Mouse (Mus musculus): Measurements from ENCODE around the gene Zc3h4.

Gene Zc3h4

DNA sequence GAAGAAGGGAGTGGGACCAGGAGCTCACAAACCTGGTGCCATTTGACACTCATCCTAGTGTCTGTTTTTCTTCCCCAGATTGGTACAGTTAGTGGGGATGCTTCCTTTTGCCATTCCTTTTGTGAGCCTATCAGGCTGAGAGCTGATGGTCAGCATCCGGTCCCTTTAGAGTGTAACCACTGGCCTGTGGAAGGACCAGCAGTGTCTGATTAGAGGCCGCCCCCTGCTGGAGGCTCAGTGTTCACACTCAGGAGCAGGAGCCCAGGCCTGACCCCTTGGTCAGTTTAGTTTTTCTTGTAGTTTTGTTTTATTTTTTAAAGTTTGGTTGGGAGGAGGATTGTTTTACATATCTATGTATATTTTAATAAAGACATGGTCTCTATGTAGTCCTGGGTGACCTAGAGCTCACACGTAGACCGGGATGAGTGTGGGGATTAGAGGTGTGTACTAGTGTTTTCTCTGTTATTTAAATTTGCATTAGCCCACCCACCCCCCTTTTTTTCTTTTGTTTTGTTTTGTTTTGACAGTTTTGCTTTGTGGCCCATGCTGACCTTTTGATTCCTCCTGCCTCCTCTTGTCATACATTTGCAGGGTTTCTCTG lies 25.5 kb downstream of the Zc3h4 start:
- in situ Hi-C loops (cut with MboI, MseI): no loop called here

DNA sequence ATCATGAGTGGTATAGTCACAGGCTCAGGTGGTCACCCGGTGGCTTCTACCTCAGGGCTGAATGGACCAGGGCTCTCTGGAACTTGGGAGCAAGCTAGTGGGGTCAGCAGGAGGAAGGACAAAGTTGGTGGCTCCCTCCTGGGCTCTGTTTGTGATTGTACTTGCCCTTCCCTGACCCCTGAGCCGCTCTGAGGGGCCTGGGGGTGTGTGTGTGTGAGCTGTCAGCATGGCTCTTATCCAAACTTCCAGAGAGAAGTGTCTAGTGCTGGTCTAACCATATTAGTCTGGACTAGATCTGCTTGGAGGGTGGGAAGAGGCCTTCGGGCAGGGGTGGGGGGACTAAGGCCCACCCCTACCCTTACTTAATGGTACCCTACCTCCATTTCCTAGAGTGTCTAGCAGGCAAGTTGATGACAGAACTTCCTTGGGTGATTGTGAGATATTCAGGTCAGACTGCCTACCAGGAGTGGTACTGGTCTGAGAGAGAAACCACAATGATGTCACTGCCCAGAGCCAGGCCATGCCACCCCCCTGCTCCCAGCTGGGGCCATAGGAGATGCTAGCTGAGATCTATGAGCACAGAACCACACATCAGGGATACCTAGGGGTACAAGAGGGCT lies 32.8 kb downstream of the Zc3h4 start:
- in situ Hi-C loops (cut with MboI, MseI): no loop called here

DNA sequence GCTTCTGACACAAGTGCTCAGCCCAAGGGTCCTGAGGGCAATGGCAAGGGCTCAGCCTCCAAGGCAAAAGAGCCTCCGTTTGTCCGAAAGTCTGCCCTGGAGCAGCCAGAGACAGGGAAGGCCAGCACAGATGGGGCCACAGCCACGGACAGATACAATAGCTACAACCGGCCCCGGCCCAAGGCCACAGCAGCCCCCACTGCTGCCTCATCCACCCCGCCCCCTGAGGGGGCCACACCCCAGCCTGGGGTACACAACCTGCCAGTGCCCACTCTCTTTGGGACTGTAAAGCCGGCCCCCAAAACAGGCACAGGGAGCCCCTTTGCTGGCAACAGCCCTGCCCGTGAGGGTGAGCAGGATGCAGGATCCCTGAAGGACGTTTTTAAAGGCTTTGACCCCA lies 34.4 kb downstream of the Zc3h4 start:
- in situ Hi-C loops (cut with MboI, MseI): no loop called here

DNA sequence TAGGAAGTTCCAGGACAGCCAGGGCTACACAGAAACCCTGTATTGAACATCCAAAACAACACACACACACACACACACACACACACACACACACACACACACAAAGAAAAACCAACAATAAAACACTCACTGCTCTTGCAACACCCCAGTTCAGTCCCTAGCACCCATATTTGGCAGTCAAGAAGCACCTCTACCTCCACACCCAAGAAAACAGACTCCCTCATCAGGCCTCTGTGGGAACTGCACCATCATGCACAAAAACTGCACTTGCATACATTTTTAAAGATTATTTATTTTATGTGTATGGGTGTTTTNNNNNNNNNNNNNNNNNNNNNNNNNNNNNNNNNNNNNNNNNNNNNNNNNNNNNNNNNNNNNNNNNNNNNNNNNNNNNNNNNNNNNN lies 40.5 kb downstream of the Zc3h4 start:
- in situ Hi-C loops (cut with MboI, MseI): no loop called here

DNA sequence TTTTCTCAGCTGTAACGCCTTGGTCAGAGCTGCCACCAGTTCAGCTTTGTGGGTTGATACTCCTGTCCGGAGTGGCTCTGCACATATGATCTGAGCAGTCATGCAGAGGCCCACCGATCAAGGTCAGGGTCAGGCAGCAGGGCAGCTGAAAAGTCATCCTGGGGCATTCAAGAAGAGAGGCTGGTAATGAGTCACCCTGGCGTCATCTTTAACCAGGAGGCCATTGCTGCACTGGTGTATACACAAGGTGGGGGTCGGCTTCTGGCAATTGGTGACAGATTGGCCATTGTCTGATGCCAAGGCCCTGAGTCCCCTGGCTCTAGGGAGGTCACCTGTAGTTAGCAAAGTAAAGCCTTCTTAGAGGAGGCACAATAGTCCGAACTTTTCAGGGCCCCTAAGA lies 50.9 kb downstream of the Zc3h4 start:
- in situ Hi-C loops (cut with MboI, MseI): no loop called here

DNA sequence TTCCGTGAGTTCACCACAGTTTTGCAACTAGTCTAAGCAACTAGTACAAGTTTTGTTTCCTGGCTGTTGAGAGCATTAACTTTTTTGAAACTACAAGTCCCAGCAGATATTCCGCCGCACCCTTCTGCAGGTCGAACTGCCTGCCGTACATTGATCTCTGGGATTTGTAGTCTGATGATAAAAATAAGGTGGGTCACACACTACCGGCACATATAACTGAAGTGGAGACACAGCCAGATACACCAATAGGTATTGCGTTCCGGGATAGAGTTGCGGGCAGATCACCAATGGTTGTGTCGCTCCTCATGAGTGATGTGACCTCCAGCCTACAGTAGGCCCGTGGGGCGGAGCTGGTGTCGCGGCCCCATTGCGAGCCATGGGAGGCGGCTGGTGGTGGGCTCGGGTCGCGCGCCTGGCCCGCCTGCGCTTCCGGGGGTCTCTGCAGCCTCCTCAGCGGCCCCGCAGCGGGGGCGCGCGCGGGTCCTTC lies 51.9 kb downstream of the Zc3h4 start, which contains the start of gene Tmem160:
TSS of gene Tmem160 (plus strand) at position 193 of the 487 bp plus-strand sequence.
- in situ Hi-C loops (cut with MboI, MseI): no loop called here

DNA sequence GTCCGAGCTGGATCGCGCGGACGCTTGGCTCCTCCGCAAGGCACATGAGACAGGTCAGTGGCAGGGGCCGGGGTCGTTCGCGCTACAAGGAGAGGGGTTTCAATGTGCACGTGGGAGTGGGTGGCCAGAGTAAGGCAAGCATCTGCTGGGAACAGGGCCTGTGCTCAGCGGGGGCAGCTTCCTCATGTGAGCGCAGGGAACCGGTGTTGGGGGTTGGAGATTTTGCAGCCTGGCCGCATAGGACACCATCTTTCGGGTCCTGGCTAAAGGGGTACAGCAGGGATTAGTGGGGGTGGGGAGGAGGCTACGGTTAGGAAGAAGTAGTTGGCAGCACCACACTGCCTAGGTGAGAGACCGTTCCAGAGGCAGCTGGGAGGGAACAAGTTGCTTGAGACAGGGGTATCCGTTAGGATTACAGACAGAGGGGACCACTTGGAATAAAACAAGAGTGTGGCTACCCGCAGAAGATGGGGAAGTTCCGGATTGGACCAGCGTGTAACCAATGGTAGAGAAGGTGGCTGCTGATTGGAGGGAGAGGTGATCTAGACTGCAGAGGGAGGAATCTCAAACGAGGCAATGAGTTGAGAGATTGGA lies 52.5 kb downstream of the Zc3h4 start:
- in situ Hi-C loops (cut with MboI, MseI): no loop called here

DNA sequence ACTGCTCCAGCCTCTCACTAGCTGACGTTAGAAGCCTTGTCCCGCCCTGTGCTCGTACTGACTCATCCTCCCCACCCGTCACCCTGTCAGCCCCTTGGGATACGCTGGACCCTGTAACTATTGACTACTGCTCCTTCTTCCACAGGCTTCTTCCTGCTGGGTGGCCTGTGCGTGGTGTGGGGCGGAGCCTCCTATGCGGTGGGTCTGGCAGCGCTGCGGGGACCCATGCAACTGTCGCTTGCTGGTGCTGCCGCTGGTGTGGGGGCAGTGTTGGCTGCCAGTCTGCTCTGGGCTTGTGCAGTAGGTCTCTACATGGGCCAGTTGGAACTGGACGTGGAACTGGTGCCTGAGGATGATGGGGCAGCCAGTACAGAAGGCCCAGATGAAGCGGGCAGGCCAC lies 54.3 kb downstream of the Zc3h4 start:
- in situ Hi-C loops (cut with MboI, MseI): no loop called here

DNA sequence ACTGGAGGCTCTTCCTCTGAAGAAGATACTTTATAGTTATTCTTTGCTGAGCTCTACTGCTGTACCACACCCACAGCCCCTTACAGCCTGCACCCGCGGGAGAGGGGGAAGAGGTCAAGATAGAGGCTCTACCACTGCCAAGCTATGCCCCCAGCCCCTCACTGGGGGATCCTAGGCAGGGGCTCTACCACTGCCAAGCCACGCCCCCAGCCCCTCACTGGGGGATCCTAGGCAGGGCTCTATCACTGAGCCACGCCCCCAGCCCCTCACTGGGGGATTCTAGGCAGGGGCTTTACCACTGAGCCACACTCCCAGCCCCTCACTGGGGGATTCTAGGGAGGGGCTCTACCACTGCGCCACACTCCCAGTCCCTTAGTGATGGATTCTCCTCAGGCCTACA lies 55.6 kb downstream of the Zc3h4 start:
- in situ Hi-C loops (cut with MboI, MseI): no loop called here

DNA sequence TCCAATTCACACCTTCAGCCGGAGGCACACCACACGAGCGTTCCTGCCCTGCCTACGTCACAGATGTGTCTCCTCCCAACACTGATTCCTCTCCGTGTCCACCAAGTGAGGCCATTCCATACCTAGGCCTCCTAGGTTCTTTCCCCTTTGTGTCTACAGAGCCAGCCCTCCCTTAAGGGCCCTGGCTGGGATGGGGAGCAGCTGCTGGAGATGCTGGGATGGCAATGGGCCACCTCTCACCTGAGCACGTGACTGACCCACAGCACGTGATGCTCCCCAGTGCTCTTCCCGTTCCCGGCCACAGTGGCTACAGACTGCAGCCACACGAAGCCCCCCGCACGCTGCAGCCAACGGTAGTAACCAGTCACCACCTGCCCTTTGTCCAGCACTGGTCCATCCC lies 59.9 kb downstream of the Zc3h4 start:
- in situ Hi-C loops (cut with MboI, MseI): no loop called here

DNA sequence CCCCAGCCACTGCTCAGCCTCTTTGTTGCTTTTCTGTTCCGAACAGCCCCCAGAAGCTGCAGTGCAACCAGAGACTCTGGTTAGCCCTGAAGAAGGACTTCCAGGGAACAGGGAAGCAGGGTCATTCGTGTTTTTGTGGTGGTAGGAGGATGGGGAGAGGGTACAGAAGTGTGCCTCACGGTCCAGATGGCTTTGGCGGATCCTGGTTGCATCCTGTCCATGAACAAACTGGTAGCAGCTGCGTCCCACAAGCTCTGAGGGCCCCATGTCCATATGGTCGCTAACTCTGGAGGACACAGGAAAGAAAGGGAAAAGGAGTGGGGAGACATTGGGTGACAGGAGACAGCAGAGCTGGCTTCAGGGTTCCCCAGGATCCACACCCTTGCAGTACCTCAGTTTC lies 60.4 kb downstream of the Zc3h4 start:
- in situ Hi-C loops (cut with MboI, MseI): no loop called here

DNA sequence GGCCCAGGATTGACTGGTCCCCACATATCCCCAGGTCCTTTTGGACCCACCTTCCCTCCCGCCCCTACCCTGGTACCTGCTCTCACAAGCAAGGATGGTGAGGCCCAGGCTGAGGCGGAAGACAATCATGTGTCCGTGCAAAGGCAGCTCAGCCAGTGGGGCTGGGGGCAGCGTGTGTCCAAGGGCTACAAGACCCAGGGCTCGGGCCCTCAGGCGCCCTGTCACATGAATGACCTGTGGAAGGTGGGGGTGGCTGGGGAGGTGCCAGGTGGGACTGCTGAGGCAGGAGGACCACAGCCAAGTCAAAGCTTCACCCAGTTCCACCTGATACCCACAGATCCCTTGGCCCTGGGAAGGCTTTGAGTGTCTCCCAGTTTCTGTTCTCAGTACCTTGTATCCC lies 61.0 kb downstream of the Zc3h4 start:
- in situ Hi-C loops (cut with MboI, MseI): no loop called here

DNA sequence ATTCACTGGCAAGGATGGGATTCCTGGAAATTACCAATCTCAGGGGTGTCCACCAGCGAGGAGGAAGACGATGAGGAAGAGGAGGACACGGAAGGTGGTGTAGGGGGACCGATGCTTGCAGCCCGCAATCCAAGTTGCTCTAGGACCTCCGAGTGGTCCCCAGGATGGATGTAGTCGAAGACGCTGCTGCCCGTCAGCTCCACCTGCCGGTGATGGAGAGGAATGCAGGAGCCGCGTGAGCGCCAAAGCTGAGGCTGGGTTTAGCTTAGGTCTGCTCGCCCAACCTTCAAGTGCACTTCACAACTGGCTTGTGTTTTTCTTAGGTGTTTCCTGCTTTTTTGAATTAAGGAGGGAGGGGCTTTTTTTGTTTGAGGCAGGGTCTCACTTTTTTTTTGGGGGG lies 62.5 kb downstream of the Zc3h4 start:
- in situ Hi-C loops (cut with MboI, MseI): no loop called here

DNA sequence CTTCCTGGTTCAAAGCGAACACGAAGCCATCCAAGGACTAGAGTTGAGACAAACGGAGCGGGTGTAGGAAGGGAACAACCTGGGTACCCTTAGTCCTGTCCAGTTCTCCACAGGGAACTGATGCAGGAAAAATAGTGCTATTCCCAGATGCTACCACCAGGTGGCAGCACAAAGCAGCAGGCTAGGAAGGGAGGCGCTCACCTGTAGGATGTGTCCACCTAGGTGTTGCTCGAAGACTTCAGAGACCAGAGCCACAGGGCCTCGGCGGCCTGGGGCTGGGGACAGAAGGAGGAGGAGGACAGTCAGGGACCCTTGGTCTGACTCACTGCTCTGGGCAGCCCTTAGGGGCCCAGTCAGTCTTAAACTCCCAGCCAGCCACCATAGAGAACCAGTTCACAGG lies 64.5 kb downstream of the Zc3h4 start:
- in situ Hi-C loops (cut with MboI, MseI): no loop called here

DNA sequence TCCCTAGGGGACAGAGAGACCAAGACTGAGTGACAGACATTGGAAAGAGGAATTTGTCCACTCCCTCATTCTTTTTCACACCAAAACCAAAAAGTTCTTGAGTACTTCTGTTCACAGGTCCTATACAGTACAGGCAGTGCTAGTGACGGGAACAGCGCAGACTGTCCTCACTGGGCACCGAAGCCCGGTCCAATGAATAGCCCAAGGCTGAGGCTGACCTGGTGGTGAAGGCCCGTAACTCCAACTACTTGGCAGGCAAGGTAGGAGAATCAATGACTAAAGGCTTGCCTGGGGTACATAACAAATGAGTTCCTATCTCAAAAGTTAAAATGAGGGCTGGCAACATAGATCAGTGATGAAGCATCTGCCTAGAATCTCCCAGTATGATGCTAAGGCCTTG lies 64.9 kb downstream of the Zc3h4 start:
- in situ Hi-C loops (cut with MboI, MseI): no loop called here

DNA sequence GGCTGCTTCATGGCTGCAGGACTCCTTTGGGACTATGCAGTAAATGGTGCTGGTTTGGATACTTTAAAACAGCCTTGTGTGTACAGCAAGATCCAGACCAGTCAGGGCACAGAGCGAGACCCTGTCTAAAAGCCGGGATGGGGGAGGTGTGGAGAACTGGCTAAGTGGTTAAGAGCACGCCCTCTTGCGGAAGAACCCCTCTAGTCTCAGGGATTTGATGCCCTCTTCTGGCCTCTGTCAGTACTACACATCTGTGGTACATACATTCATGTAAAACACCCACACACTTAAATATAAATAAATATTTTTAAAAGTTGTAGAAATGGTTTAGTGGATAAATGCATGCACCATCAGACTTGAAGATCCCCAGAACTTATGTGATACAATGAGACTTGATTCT lies 65.9 kb downstream of the Zc3h4 start:
- in situ Hi-C loops (cut with MboI, MseI): no loop called here

DNA sequence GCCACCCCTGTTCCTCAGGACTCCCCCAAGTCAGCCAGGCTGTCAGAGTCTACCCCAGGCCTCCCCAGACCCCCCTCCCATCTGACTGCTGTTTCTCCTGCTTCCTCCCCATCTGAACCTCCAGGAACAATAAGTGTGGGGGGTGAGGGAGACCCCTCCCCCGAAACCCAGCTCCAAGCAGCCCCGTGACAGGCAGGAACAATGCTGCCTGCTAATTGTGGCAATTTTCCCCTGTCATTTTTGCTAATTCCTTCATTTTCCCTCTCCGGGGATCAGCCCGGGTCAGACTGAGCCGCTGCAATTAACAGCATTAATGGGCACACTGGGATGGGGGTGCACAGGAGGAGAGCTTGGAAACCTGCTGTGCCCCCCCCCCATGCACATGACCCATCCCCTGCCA lies 67.4 kb downstream of the Zc3h4 start:
- in situ Hi-C loops (cut with MboI, MseI): no loop called here

DNA sequence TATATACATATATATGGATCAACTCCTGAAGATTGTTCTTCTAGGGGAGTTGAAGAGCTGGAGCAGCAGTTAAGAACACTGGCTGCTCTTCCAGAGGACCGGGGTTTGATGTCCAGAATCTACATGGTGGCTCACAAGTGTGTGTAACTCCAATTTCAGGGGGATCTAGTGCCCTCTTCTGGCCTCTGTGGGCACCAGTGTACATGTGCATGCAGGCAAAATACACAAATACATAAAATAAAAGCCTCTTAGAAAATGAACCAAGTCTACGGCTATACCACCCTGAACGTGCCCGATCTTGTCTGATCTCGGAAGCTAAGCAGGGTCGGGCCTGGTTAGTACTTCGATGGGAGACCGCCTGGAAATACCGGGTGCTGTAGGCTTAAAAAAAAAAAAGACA lies 70.8 kb downstream of the Zc3h4 start:
- in situ Hi-C loops (cut with MboI, MseI): no loop called here

DNA sequence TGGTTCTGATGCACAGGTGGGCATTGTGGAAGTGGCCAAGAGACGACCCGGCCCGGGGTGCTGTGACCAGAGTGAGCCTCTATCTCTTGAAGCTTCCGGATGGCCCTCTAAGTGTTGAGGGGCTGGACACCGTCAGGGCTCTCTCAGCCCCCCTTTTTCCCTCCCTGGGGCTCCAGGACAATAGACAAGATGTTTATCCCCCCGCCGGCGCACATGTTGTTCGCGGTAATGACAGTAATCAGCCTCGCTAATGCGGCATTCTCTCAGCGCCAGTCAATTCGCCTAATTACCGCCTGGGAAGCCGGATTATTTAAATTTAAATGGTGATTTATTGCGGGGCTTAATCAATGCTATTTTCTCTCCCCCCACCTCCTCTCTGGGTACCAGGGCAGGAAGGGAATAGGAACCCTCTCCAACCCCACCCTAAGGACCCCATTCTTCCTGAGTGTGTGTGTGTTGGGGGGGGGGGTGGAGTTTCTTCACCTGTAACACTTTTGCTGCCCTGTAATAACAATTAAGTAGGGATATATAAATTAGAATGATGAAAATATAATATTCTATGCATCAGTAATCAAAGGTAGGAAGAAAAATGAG lies 71.5 kb downstream of the Zc3h4 start:
- in situ Hi-C loops (cut with MboI, MseI): no loop called here

DNA sequence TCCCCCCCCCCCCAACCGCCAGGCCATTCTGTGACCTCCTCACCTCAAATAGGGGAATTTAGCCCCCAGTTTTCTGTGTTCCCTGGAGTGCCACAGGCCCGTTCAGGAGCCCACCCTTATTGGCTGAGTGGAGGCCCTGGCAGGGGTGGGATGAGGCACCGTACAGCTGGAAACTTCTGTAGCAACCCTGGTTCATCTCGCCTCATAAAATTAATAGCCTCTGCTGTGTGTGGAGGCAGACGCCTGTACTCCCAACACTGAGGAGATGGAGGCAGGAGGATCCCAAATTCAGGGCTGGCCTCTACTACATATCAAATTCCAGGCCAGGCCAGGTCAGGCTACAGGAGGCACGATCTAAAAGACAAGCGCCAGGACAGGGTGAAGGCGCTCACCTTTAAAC lies 73.1 kb downstream of the Zc3h4 start:
- in situ Hi-C loops (cut with MboI, MseI): no loop called here

DNA sequence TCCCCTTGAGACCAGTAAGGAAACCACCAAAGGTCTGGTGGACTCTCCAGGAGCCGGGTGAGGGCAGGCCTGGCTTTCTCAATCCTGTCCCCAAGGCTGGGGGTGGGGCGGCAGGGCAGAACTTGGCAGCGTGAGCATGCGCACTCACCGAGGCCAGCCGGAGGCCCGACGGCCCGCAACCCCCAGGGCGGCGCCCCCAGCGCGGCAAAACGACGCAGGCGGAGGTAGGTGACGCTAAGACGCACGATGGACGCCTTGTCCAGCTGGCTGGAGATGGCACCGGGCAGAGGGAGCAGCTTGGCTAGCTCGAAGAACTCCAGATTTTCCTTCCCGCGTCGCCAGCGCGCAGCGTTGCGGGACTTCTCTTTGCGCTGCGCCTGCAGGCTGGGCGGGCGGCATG lies 73.7 kb downstream of the Zc3h4 start:
- in situ Hi-C loops (cut with MboI, MseI): no loop called here

DNA sequence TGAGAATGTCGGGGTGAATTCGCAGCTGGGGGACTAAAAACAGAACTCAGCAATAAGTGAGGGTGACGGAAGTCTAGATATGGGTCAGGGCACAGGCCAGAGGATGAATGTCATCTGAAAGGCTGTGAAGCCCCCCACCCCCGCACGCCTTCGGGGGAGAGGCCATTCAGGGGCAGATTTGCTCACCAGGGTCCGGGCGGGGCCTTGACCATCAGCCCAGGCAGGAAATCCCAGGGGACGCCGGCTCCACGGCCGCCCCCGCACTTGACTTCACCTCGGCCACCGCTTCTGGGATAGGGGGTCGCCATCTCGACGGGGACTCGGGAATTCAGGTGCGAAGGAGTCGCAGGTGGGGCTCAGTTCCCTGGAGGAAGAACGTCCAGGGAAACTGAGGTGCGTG lies 74.6 kb downstream of the Zc3h4 start:
- in situ Hi-C loops (cut with MboI, MseI): no loop called here

Data from T-helper 1 cell (primary cell).